Mouse (Mus musculus): ENCODE data around the gene Rnls. TPM values are rescaled to one million over a fixed set of nuclear protein-coding genes. Genes with fewer than 3 reads are reported as not detected.
A peak's percentile ranks its signal among the peaks of the same experiment; 100 is the strongest.

The Rnls gene
- polyA plus RNA-seq, 1 experiment, result 2.2 TPM

DNA sequence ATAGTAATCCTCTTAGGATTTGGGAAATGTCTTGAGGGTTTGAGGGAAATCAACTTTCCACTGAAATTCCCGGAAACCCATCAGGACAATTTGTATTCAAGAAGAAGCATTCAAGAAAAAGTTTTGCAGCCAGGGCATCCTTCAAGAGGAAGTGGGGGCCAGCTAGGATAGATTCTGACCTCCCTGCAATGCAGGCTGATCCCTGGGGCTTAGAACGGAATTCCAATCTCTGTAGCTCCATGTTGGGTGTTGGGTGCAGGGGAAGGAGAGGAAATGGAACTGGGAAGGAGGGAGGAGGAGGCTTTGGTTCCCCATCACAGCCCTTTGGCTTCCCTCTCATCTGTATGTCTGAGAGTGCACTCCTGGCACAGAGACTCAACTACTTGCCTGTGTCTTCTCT lies 303.2 kb downstream of the Rnls start:
- 54% methylated on average over 2 of the region's 2 CpGs for WGBS
- Histone ChIP-seq H3K4me3 (ENCODE audit: insufficient read depth, low read depth, low read length) (no peak overlapping the region), H3K36me3 (ENCODE audit: control insufficient read depth, insufficient read depth, low read length) (no peaks in the 10 kb centered on the region), H3K4me1 (ENCODE audit: control insufficient read depth, insufficient read depth, low read length) (no peaks in the 10 kb centered on the region), H3K27ac (ENCODE audit: insufficient read depth, low read depth, low read length) (peak overlapping the region; percentile 30; the same call in 1 of the 2 replicates), H3K27me3 (replicated peaks; ENCODE audit: control insufficient read depth, insufficient read depth, low read length) (no peaks in the 10 kb centered on the region)
- peak; percentile 23 for DNase-seq
- TF ChIP-seq POLR2A (IDR thresholded peaks at IDR 0.05; ENCODE audit: low read depth, low read length) (no peak), CTCF (conservative IDR thresholded peaks at IDR 0.05; ENCODE audit: insufficient read depth, insufficient read length, low read depth, low read length) (no peak)

DNA sequence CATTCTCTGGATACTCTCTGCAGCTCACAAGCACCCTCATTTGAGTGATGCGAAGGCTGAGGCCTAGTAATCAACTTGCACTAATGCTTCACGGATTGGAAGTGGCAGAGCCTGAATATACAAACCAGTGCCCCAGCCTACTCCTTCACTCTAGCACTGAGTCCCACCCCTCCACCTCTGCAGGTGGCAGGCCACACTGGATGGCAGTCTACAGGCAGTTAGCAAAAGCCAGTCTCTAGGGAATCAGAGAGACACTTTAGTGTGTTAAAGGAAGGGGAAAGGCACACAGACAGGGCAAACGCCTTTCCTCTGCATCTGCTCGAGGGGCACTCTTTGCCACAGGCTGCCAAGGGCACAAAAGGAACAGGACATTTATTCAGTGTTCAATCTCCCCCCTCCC lies 304.1 kb downstream of the Rnls start:
- Histone ChIP-seq H3K27me3 (replicated peaks; ENCODE audit: control insufficient read depth, insufficient read depth, low read length) (no peaks in the 10 kb centered on the region), H3K27ac (ENCODE audit: insufficient read depth, low read depth, low read length) (no peak overlapping the region), H3K36me3 (ENCODE audit: control insufficient read depth, insufficient read depth, low read length) (no peaks in the 10 kb centered on the region), H3K4me1 (ENCODE audit: control insufficient read depth, insufficient read depth, low read length) (no peaks in the 10 kb centered on the region), H3K4me3 (ENCODE audit: insufficient read depth, low read depth, low read length) (no peak overlapping the region)
- TF ChIP-seq POLR2A (IDR thresholded peaks at IDR 0.05; ENCODE audit: low read depth, low read length) (no peak), CTCF (conservative IDR thresholded peaks at IDR 0.05; ENCODE audit: insufficient read depth, insufficient read length, low read depth, low read length) (no peak)
- no peak for DNase-seq
- 81% methylated on average over 4 of the region's 4 CpGs for WGBS

Other genes with a start within 250 kb of the Rnls start
- gene Lipo4, start 125.5 kb upstream of the Rnls start, polyA plus RNA-seq (2012; rRNA removed), result not detected in 2 replicates
- gene Gm8978, start 233.0 kb upstream of the Rnls start, polyA plus RNA-seq (2012; rRNA removed), result not detected in 2 replicates

All from kidney, adult 2 months (tissue).